Comparison of ENCODE assay signal across 10 mouse cellular contexts in the genomic region with DNA sequence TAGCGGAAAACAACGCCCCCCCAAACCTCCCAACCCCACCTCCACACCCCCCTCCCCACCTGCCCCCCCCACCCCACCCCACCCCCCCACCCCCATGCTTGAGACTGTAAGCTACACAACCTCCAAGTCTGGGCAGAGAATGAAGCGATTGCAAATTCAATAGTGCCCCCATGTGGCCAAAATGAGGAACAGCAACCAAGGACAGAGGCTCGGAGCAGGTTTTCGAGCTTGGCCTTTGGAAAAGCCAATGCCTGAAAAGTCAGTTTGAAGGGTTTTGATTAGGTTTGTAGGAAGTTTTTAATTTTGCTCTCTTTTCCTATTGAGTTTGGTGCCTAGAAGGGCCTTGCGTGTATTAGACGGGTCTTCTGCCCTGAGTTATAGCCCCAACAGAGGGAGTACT. TPM values are rescaled to one million over a fixed set of nuclear protein-coding genes. Genes with fewer than 3 reads are reported as not detected.
DNase-seq lines count a peak whose midpoint lies in the region; ATAC-seq and TF ChIP-seq lines count a peak whose summit lies in the region.
"Had no signal": no experiment of that assay in that cellular context is flagged by ENCODE, and none has a peak within 500 bp of the region (broad histone marks: within the 10 kb centered on the region; RNA-seq: fewer than 3 reads in every experiment).

No protein-coding gene starts in this region.

- no peak overlapping the region for H3K9ac ChIP-seq in embryonic facial prominence, embryonic 11.5 days (replicated peaks; ENCODE audit: low read length)

- no peak overlapping the region for H3K4me3 ChIP-seq in layer of hippocampus, adult 2 months
- no peak overlapping the region for H3K4me3 ChIP-seq in E14TG2a.4 (replicated peaks; ENCODE audit: low read length)
- H3K4me3 ChIP-seq in embryonic facial prominence, embryonic 11.5 days (ENCODE audit: low read depth, low read length): no peak overlapping the region
- H3K4me3 ChIP-seq: erythroblast, embryonic 14.5 days; megakaryocyte, embryonic 14.5 days had no signal

- TF ChIP-seq CTCF in layer of hippocampus, adult 2 months (conservative IDR thresholded peaks at IDR 0.05): peak; percentile 77
- TF ChIP-seq CTCF in E14TG2a.4 (conservative IDR thresholded peaks at IDR 0.05; ENCODE audit: low read length): peak; percentile 82

- peak; percentile 50 to 57 for DNase-seq in layer of hippocampus, adult 2 months (ENCODE audit: low spot score in 2 of 2)
- DNase-seq in layer of hippocampus, adult 9-10 months (ENCODE audit: low spot score): no peak
- DNase-seq in adrenal gland, postnatal 25 days: peak; percentile 33
- peak; percentile 79 for DNase-seq in embryonic facial prominence, embryonic 11.5 days (ENCODE audit: low spot score)
- peak; percentile 61 for DNase-seq in kidney, postnatal 14 days

- peaks cover 27% of the 10 kb centered on the region for H3K4me1 ChIP-seq in E14TG2a.4 (replicated peaks; ENCODE audit: low read depth, low read length)
- no peaks in the 10 kb centered on the region for H3K4me1 ChIP-seq in embryonic facial prominence, embryonic 11.5 days (ENCODE audit: control insufficient read depth, insufficient read depth, low read length)

- H3K36me3 ChIP-seq in E14TG2a.4 (ENCODE audit: insufficient read depth, low read length): no peaks in the 10 kb centered on the region
- H3K36me3 ChIP-seq in embryonic facial prominence, embryonic 11.5 days (replicated peaks; ENCODE audit: control insufficient read depth, insufficient read depth, low read depth, low read length): no peaks in the 10 kb centered on the region

- H3K27ac ChIP-seq in layer of hippocampus, adult 2 months: no peak overlapping the region
- H3K27ac ChIP-seq in embryonic facial prominence, embryonic 11.5 days (replicated peaks; ENCODE audit: low read depth, low read length): no peak overlapping the region

- H3K27me3 ChIP-seq in E14TG2a.4 (ENCODE audit: insufficient read depth, low read length): peaks cover 27% of the 10 kb centered on the region
- no peaks in the 10 kb centered on the region for H3K27me3 ChIP-seq in embryonic facial prominence, embryonic 11.5 days (ENCODE audit: control insufficient read depth, insufficient read depth, low read length)

- no peak for ATAC-seq in embryonic facial prominence, embryonic 11.5 days (replicated peaks; ENCODE audit: insufficient number of reproducible peaks, low FRiP score, low TSS enrichment, low read depth)
- peak; percentile 54; the same call in 1 of the 2 replicates for ATAC-seq in megakaryocyte, adult 5-6 weeks (ENCODE audit: poor library complexity, severe bottlenecking)
- no peak for ATAC-seq in monocyte, adult 5-6 weeks (replicated peaks; ENCODE audit: insufficient number of reproducible peaks, low FRiP score, low TSS enrichment, poor library complexity, severe bottlenecking)

- H3K4me2 ChIP-seq in embryonic facial prominence, embryonic 11.5 days (ENCODE audit: low read depth, low read length): no peak overlapping the region

- no peaks in the 10 kb centered on the region for H3K9me3 ChIP-seq in E14TG2a.4 (ENCODE audit: low read length)
- H3K9me3 ChIP-seq in embryonic facial prominence, embryonic 11.5 days (replicated peaks; ENCODE audit: control insufficient read depth, low read length): no peaks in the 10 kb centered on the region

- 8% methylated on average over 7 of the region's 7 CpGs for WGBS in embryonic facial prominence, embryonic 11.5 days

RNA-seq across cellular contexts. Expression of a gene that starts 49.4 kb away (rescaled TPM):
- total RNA-seq in layer of hippocampus, adult 2 months (2021): 10 to 100 TPM; 73.2 to 76.7 TPM
- 15.7 and 20.2 TPM in 2 replicates for total RNA-seq in adrenal gland, postnatal 25 days (2021)
- polyA plus RNA-seq in embryonic facial prominence, embryonic 11.5 days (2014; fragmentation: Nextera tagmentation; extraction: Ambion mirVana): 8.8 and 9.0 TPM in 2 replicates
- not detected in 2 replicates for total RNA-seq in megakaryocyte, adult 5-6 weeks (2015)
- not detected in 2 replicates for total RNA-seq in megakaryocyte, adult 5-6 weeks (2017)
- total RNA-seq in monocyte, adult 5-6 weeks (2017): not detected in 3 replicates

RNA-seq across cellular contexts. Expression of a gene that starts 53.5 kb away (rescaled TPM):
- 10 to 100 TPM; 27.5 to 29.4 TPM for total RNA-seq in layer of hippocampus, adult 2 months (2021)
- total RNA-seq in adrenal gland, postnatal 25 days (2021): 14.8 and 21.9 TPM in 2 replicates
- 18.0 and 19.8 TPM in 2 replicates for polyA plus RNA-seq in embryonic facial prominence, embryonic 11.5 days (2014; fragmentation: Nextera tagmentation; extraction: Ambion mirVana)
- 7.2 and 7.7 TPM in 2 replicates for total RNA-seq in megakaryocyte, adult 5-6 weeks (2015)
- total RNA-seq in megakaryocyte, adult 5-6 weeks (2017): 7.2 TPM in 2 replicates
- total RNA-seq in monocyte, adult 5-6 weeks (2017): 10.4 to 20.6 TPM (median 15.0 TPM) in 3 replicates

Comparison
In these comparisons a context has a peak if more than half of its experiments do, and no peak if none do; other contexts are left out.
1. RNA of a gene that starts 49.4 kb away (total RNA-seq): 73.2 to 76.7 TPM in layer of hippocampus, adult 2 months and 15.7 to 20.2 TPM in adrenal gland, postnatal 25 days; not detected in megakaryocyte, adult 5-6 weeks and not detected in monocyte, adult 5-6 weeks; every median in the first group is over 10 times any median in the second.